Mouse (Mus musculus) forebrain, postnatal 0 days (tissue): Measurements from ENCODE around the gene Itpkc. TPM values are rescaled to one million over a fixed set of nuclear protein-coding genes. Genes with fewer than 3 reads are reported as not detected.
"Not testable (repeated sequence)": the region's sequence is repeated elsewhere in the genome, so short reads cannot be mapped to it uniquely, and the experiment has no call there.

Experiments used
- ATAC-seq: fragments of 200-750 bp; cut with Nextera tagmentation; 2 replicates; pipeline ENCODE4 v1.8.0; 2017; ENCODE audit warnings: mild to moderate bottlenecking, moderate library complexity
- DNase-seq: peaks from one replicate; pipeline ENCODE4 v3.0.0-alpha.2; 2015
- H3K27ac ChIP-seq: fragments of 300-500 bp; sonication (generic); 2 replicates; pipeline ENCODE4 v1.5.1; 2014; ENCODE audit warnings: low read depth, mild to moderate bottlenecking, antibody characterized with exemption, low read length, moderate library complexity, mixed read lengths
- H3K27me3 ChIP-seq: fragments of 300-500 bp; sonication (generic); 2 replicates; pipeline ENCODE4 v1.6.1; 2014; ENCODE audit warnings: mild to moderate bottlenecking, low read length, mixed read lengths; ENCODE audit not compliant: insufficient read depth
- H3K36me3 ChIP-seq: fragments of 300-500 bp; sonication (generic); 2 replicates; pipeline ENCODE4 v1.6.1; 2014; ENCODE audit warnings: mild to moderate bottlenecking, moderate library complexity; ENCODE audit not compliant: insufficient read depth
- H3K4me1 ChIP-seq: fragments of 300-500 bp; sonication (generic); 2 replicates; pipeline ENCODE4 v1.6.1; 2014; ENCODE audit warnings: antibody characterized with exemption; ENCODE audit not compliant: insufficient read depth
- H3K4me2 ChIP-seq: fragments of 300-500 bp; sonication (generic); 2 replicates; pipeline ENCODE4 v1.6.1; 2014; ENCODE audit warnings: low read depth, mild to moderate bottlenecking, moderate library complexity
- H3K4me3 ChIP-seq: fragments of 300-500 bp; sonication (generic); 2 replicates; pipeline ENCODE4 v1.5.1; 2014; ENCODE audit warnings: low read depth, low read length, mixed read lengths
- H3K9ac ChIP-seq: fragments of 300-500 bp; sonication (generic); 2 replicates; pipeline ENCODE4 v1.6.1; 2014; ENCODE audit warnings: mild to moderate bottlenecking
- H3K9me3 ChIP-seq: fragments of 300-500 bp; sonication (generic); 2 replicates; pipeline ENCODE4 v1.6.1; 2016; ENCODE audit warnings: low read length
- CTCF ChIP-seq: sonication (generic); IDR thresholded peaks from 2 replicates; pipeline ENCODE4 v1.5.1; 2016; ENCODE audit warnings: antibody characterized with exemption, control low read depth, low read depth
- WGBS: fragments of 180-500 bp; shearing (Covaris S2); extraction: QIAGEN DNeasy Blood & Tissue Kit; methylation state at CpG from one replicate; pipeline ENCODE4 v1.1.7; 2014; 5-methylcytosine and 5-hydroxymethylcytosine counted together
- polyA plus RNA-seq: library from polyadenylated mRNA; unstranded; fragments of >200 nt; fragmentation: Nextera tagmentation; extraction: Ambion mirVana; gene quantifications from 2 replicates; pipeline ENCODE4 v1.2.1, GENCODE M21; 2015
- total RNA-seq: library from RNA; depleted of rRNA; stranded (reverse); fragments of >200 nt; gene quantifications from 2 replicates; pipeline ENCODE4 v1.2.3, GENCODE M21; 2014

The Itpkc gene
- total and polyA plus RNA-seq, 2 experiments from 2014 or later = 4.4 to 13.6 TPM

DNA sequence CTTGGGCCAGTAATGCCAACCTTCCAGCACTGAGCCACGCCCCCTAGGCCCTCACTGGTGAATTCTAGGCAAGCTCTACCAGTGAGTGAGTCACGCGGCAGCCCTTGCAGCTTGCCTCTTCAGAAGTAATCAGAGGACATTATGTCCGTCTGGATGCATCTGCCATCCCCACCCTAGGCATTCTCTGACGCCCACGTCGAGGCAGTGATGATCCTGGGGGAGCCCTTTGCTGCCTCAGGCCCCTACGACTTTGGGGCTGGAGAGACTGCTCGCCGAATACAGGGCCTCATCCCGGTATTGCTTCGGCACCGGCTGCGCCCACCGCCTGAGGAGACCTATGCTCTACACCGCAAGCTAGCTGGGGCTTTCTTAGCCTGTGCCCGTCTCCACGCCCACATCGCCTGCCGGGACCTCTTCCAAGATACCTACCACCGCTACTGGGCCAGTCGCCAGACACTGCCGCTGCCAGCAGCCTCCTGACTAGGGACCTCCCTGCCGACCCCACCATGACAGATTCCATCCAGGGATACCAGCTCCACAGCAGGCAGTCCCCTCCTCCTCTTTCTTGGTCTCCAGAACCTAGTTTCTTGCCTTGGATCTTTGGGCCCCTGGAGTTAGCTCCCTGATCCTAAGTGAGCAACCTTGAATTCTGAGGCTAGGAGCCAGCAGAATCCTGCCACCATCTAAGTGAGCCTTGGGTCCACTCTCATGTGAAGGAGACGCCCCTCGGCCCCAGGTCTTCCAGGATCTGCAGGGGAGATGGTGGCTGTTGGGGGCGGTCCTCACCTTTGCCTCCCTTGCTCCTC, 28.8 kb upstream of the Itpkc start:
- ATAC-seq (peak; percentile 18), DNase-seq (peak; percentile 67)
- H3K9me3 ChIP-seq = no peaks in the 10 kb centered on the region
- H3K4me3 ChIP-seq = no peak overlapping the region
- H3K27ac ChIP-seq = peak overlapping the region; percentile 73
- H3K4me2 ChIP-seq = peak overlapping the region; percentile 81
- TF ChIP-seq CTCF = no peak
- peaks cover 16% of the 10 kb centered on the region for H3K36me3 ChIP-seq
- H3K9ac ChIP-seq = 0 out of 2 replicates have a peak overlapping the region, but pooled peaks have one; percentile 39
- H3K4me1 ChIP-seq = peaks cover 19% of the 10 kb centered on the region; the same call in 1 of the 2 replicates
- H3K27me3 ChIP-seq = no peaks in the 10 kb centered on the region
- 10% methylated on average over 27 of the region's 27 CpGs for WGBS

DNA sequence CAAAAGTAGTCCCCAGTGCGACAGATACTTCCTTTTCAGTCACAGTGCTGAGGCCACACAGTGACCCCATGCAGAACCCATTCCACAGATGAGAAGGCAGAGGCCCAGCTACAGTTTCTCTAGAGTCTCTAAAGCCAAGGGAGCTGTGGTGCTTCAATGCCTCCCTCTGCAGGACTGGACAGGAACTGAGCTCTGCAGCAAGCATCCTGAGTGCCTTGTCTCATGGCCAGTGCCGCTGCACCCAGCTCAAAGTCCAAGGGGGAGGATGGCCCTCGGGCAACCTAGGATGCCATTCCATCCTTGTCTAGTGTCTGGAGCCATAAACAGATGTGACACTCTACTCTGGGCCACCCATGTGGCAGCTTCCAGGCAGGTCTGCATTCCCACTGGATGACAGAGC, 27.3 kb upstream of the Itpkc start:
- ATAC-seq = no peak
- DNase-seq = no peak
- Histone ChIP-seq H3K27ac (no peak overlapping the region), H3K27me3 (no peaks in the 10 kb centered on the region), H3K9ac (no peak overlapping the region), H3K36me3 (peaks cover 10% of the 10 kb centered on the region), H3K4me3 (no peak overlapping the region), H3K4me1 (peaks cover 15% of the 10 kb centered on the region; the same call in 1 of the 2 replicates), H3K9me3 (no peaks in the 10 kb centered on the region), H3K4me2 (no peak overlapping the region)
- peak; percentile 55 for TF ChIP-seq CTCF
- 83% methylated on average over 3 of the region's 3 CpGs for WGBS

DNA sequence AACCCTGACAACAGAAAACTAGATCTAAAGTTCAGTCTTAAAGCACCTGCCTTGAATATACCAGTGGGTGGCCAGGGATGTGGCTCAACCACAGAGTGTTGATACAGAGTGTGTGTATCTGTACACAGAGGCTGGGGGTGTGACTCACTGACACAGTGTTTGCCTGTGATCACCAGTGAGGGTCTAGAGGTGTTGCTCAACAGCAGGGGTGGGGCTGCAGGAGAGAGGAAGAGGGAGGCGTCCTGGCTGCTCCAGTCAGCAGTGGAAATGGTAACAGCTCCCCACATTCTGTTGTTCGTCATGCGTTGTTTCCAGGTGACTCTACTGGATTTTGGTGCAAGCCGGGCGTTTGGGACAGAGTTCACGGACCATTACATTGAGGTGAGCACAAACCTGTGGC, 23.5 kb upstream of the Itpkc start:
- H3K27me3 ChIP-seq = no peaks in the 10 kb centered on the region
- no peak for TF ChIP-seq CTCF
- no peak overlapping the region for H3K27ac ChIP-seq
- DNase-seq (no peak), ATAC-seq (no peak)
- H3K9me3 ChIP-seq = no peaks in the 10 kb centered on the region
- WGBS = 89% methylated on average over 6 of the region's 6 CpGs
- H3K4me1 ChIP-seq = 0 out of 2 replicates have a peak, but pooled peaks cover 1% of the 10 kb centered on the region
- peaks cover 18% of the 10 kb centered on the region for H3K36me3 ChIP-seq
- no peak overlapping the region for H3K4me3 ChIP-seq
- H3K4me2 ChIP-seq = no peak overlapping the region
- no peak overlapping the region for H3K9ac ChIP-seq

DNA sequence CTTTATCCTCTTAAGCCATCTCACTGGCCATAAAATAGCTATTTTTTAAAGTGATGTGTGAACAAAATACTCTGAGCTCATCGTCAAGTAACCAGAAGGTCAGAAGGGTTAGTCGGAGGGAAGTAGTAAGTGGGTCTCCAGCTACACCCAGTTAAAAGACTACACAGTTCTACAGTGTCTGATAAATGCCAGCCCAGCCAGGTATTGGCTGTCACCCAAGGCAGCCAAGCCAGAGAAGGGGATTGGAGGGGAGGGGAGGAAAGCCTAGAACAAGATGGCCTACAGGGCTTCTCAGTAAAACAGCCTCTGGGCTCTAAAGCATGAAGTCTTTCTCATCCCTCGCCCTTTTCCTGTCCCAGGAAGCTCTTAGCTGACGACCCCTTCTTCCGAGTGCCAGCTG, 21.5 kb upstream of the Itpkc start:
- Histone ChIP-seq H3K9me3 (no peaks in the 10 kb centered on the region), H3K36me3 (peaks cover 27% of the 10 kb centered on the region), H3K27me3 (no peaks in the 10 kb centered on the region), H3K27ac (no peak overlapping the region), H3K9ac (no peak overlapping the region), H3K4me1 (no peaks in the 10 kb centered on the region), H3K4me2 (no peak overlapping the region), H3K4me3 (no peak overlapping the region)
- no peak for ATAC-seq
- no peak for TF ChIP-seq CTCF
- no peak for DNase-seq
- 72% methylated on average over 5 of the region's 5 CpGs for WGBS

DNA sequence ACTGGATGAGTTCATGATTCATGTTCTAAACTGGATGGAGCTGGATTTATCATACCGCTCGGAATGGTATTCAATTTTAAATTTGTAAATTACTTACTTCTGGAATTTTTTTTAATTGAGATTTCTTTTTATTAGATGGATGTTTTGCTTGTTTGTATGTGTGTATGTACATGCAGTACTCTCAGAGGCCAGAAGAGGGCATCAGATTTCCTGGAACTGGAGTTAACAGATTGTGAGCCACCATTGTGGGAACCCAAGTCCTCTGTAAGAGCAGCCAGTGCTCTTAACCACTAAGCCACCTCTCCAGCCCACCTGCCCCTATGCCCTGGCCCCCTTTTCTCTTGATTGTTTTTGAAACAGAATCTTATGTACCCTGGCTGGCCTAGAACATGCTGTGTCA, 20.7 kb upstream of the Itpkc start:
- 88% methylated on average over 2 of the region's 2 CpGs for WGBS
- Histone ChIP-seq H3K4me1 (no peaks in the 10 kb centered on the region), H3K4me3 (no peak overlapping the region), H3K9ac (no peak overlapping the region), H3K27ac (no peak overlapping the region), H3K27me3 (no peaks in the 10 kb centered on the region), H3K4me2 (no peak overlapping the region), H3K9me3 (no peaks in the 10 kb centered on the region), H3K36me3 (peaks cover 27% of the 10 kb centered on the region)
- ATAC-seq (no peak), DNase-seq (peak; percentile 36)
- TF ChIP-seq CTCF = peak; percentile 57

DNA sequence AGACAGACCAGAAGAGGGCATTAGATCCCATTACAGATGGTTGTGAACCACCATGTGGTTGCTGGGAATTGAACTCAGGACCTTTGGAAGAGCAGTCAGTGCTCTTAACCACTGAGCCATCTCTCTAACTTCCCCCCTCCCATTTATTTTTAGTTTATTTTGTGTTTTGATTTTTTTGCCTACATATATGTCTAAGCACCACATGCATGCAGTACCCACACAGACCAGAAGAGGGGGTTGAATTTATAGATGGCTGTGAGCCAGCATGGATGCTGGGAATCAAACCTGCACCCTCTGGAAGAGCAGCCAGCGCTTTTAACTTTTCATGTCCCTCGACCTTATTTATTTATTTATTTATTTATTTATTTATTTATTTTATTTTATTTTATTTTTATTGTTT, 15.6 kb upstream of the Itpkc start:
- not testable (repeated sequence) for H3K9me3 ChIP-seq, H3K4me3 ChIP-seq, H3K4me1 ChIP-seq, ATAC-seq, H3K27me3 ChIP-seq, DNase-seq, H3K4me2 ChIP-seq, H3K27ac ChIP-seq, H3K9ac ChIP-seq
- 88% methylated on average over 2 of the region's 2 CpGs for whole genome bisulfite sequencing
- TF ChIP-seq CTCF = peak; percentile 47
- H3K36me3 ChIP-seq = peaks cover 47% of the 10 kb centered on the region

DNA sequence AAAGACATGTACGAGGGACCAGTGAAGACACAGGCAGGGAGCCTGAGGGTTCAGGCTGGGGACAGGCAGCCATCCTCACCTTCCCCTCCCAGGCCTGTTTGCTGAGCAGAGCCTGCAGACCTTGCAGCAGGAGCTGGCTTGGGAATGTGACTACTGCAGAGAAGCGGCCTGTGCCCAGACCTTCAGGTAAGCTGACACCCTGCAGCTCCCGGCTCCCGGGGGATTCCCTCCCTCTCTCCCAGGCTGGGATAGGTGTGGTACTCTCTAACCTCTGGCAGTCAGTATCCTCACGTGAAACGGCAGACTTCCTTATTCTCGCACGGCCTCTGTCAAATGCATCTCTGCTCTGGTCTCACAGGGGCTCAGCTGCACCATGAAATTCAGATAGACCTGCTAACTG, 14.8 kb upstream of the Itpkc start:
- Histone ChIP-seq H3K4me1 (no peaks in the 10 kb centered on the region), H3K9me3 (no peaks in the 10 kb centered on the region), H3K27me3 (no peaks in the 10 kb centered on the region), H3K4me3 (no peak overlapping the region), H3K36me3 (peaks cover 52% of the 10 kb centered on the region), H3K27ac (no peak overlapping the region), H3K4me2 (no peak overlapping the region), H3K9ac (no peak overlapping the region)
- no peak for ATAC-seq
- WGBS = 80% methylated on average over 8 of the region's 8 CpGs
- DNase-seq = no peak
- TF ChIP-seq CTCF = no peak
